Mouse (Mus musculus) stomach, postnatal 0 days (tissue): ENCODE data around the gene Lrrc52.

Source experiments
- CTCF ChIP-seq: IDR thresholded peaks from 2 replicates; pipeline ENCODE4 v1.5.1; 2016; ENCODE audit warnings: antibody characterized with exemption, low read depth, mild to moderate bottlenecking, moderate library complexity
- EP300 ChIP-seq: optimal IDR thresholded peaks from 2 replicates; pipeline ENCODE3; 2016; ENCODE audit warnings: antibody characterized with exemption

DNA sequence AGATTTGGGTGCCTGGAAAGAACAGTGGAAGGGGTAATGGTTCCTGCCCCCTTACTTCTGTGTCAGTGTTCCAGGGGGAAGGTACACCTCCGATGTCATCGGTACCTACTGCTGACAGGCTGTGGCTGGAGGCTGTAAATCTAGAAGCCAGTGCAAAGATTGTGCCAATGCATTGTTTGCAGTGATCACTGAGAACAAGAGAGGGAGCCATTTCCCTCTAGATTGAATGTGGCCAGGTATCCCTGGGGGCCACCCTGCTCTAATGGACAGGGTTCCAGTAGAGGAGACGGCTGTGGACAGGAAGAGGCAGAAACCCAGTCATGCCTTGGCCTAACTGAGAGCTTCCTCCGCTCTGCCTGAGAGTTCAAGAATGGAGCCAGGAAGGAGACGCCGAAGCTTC is 18.5 kb downstream of the Lrrc52 start:
- TF ChIP-seq CTCF (peak; percentile 39; the same call in 1 of the 2 replicates), EP300 (no peak)
